Mouse (Mus musculus) A20 (cell line): ENCODE measurements around the gene Bahd1.
A peak's percentile ranks its signal among the peaks of the same experiment; 100 is the strongest.

Experiments
- DNase-seq: peaks from one replicate; pipeline ENCODE4 v3.0.0-alpha.2; 2011; ENCODE audit warnings: low read depth, low spot score

The Bahd1 gene

GRCm38 (mm10) chr2:118898771-118899170 lies 1.4 kb upstream of the Bahd1 start:
- no peak for DNase-seq

GRCm38 (mm10) chr2:118899306-118899705 lies 871 bp upstream of the Bahd1 start:
- no peak for DNase-seq

GRCm38 (mm10) chr2:118900826-118901140 lies 606 bp downstream of the Bahd1 start:
- no peak for DNase-seq

GRCm38 (mm10) chr2:118901175-118902031 lies 1.2 kb downstream of the Bahd1 start:
- peak; percentile 97 for DNase-seq

- DNase-seq, result peak; percentile 58
Observed at GRCm38 (mm10) chr2:118902051-118903025, 2.2 kb downstream of the Bahd1 start.

GRCm38 (mm10) chr2:118903333-118903741 lies 3.2 kb downstream of the Bahd1 start:
- DNase-seq, result no peak

- DNase-seq, result peak; percentile 88
Observed at GRCm38 (mm10) chr2:118905433-118906117, 5.4 kb downstream of the Bahd1 start.

- DNase-seq, result no peak
Observed at GRCm38 (mm10) chr2:118906118-118906492, 5.9 kb downstream of the Bahd1 start.

- DNase-seq, result no peak
Observed at GRCm38 (mm10) chr2:118907781-118908180, 7.6 kb downstream of the Bahd1 start.

GRCm38 (mm10) chr2:118909151-118909550 lies 9.0 kb downstream of the Bahd1 start:
- no peak for DNase-seq

- no peak for DNase-seq
Observed at GRCm38 (mm10) chr2:118910605-118911278, 10.6 kb downstream of the Bahd1 start.

- no peak for DNase-seq
Observed at GRCm38 (mm10) chr2:118912706-118913105, 12.5 kb downstream of the Bahd1 start.

GRCm38 (mm10) chr2:118913551-118914276 lies 13.5 kb downstream of the Bahd1 start:
- no peak for DNase-seq

GRCm38 (mm10) chr2:118914685-118915084 lies 14.5 kb downstream of the Bahd1 start:
- no peak for DNase-seq

- DNase-seq, result no peak
Observed at GRCm38 (mm10) chr2:118916436-118916835, 16.3 kb downstream of the Bahd1 start.

GRCm38 (mm10) chr2:118918543-118918942 lies 18.4 kb downstream of the Bahd1 start:
- no peak for DNase-seq

- no peak for DNase-seq
Observed at GRCm38 (mm10) chr2:118920428-118920827, 20.3 kb downstream of the Bahd1 start.

GRCm38 (mm10) chr2:118925952-118926351 lies 25.8 kb downstream of the Bahd1 start:
- no peak for DNase-seq

- no peak for DNase-seq
Observed at GRCm38 (mm10) chr2:118926361-118926997, 26.3 kb downstream of the Bahd1 start, which contains the start of gene Chst14. Chst14 (plus strand) TSS chr2:118926496.
